Mouse (Mus musculus): ENCODE measurements around the gene Adm2. TPM values are rescaled to one million over a fixed set of nuclear protein-coding genes. Genes with fewer than 3 reads are reported as not detected.

The Adm2 gene
- total and polyA plus RNA-seq, 3 experiments, result 0.12 TPM; not detected in 2

DNA sequence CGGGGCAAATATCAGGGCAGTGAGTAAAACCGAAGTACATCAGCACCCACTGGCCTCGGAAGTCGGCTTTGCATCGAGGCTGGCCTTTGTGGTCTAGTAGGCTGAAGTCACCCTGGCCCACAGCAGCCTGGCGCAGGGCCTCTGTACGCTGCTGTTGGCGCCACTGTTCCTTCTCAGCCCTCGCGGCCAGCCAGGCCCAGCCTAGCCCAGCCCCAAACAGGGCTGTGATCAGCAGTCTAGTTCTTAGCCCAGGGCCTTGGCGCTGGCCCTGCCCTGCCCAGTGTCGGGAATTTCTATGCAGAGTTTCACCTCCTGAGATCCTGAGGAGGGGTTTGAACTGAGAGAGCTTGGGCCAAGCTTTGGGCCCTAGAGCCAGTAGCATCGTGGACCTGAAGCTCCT is 49.5 kb downstream of the Adm2 start:
- Histone ChIP-seq H3K36me3 (replicated peaks) (peaks cover 72% of the 10 kb centered on the region), H3K9me3 (replicated peaks) (no peaks in the 10 kb centered on the region), H3K4me3 (ENCODE audit: low read depth, low read length) (peak overlapping the region; percentile 86; the same call in 1 of the 2 replicates), H3K4me1 (ENCODE audit: insufficient read depth, low read depth, low read length) (peaks cover 57% of the 10 kb centered on the region), H3K27me3 (ENCODE audit: insufficient read depth, low read length) (no peaks in the 10 kb centered on the region)
- no peak for ATAC-seq (ENCODE audit: extremely low read depth, insufficient number of reproducible peaks, low FRiP score, poor library complexity, severe bottlenecking)
- DNase-seq (ENCODE audit: low spot score), result no peak
- no peak for TF ChIP-seq POLR2AphosphoS5 (IDR thresholded peaks at IDR 0.05; ENCODE audit: insufficient replicate concordance, low read depth, low read length)
- TF ChIP-seq GATA2 (IDR thresholded peaks at IDR 0.05; ENCODE audit: borderline replicate concordance, low read depth, low read length), result no peak
- TF ChIP-seq TAL1 (conservative IDR thresholded peaks at IDR 0.05; ENCODE audit: low read depth, low read length), result no peak
- no peak for TF ChIP-seq CTCF (IDR thresholded peaks at IDR 0.05; ENCODE audit: low read depth, low read length)
- TF ChIP-seq GATA1 (IDR thresholded peaks at IDR 0.05; ENCODE audit: borderline replicate concordance, low read length), result no peak

DNA sequence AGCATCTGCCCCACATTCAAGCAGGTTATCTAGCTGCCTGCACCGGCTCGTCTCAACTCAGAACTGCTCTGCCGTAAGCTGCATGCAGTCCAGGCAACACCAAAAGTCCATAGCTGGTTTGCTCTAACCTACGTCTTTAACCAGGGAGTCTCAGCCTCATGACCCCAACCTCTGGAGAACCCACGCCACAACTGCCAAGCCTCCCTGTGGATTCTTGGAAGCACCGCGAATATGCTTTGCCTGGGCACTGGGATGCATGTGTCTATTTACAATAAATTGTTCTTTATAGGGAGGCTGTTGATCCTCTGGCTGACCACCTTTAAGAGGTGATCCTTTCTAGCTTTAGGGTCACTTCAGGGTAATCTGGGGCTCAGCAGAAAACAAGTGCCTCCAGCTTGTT is 50.0 kb downstream of the Adm2 start:
- ATAC-seq (ENCODE audit: extremely low read depth, insufficient number of reproducible peaks, low FRiP score, poor library complexity, severe bottlenecking) (no peak), DNase-seq (ENCODE audit: low spot score) (no peak)
- no peak for TF ChIP-seq GATA2 (IDR thresholded peaks at IDR 0.05; ENCODE audit: borderline replicate concordance, low read depth, low read length)
- TF ChIP-seq CTCF (IDR thresholded peaks at IDR 0.05; ENCODE audit: low read depth, low read length), result no peak
- no peak for TF ChIP-seq TAL1 (conservative IDR thresholded peaks at IDR 0.05; ENCODE audit: low read depth, low read length)
- no peak for TF ChIP-seq POLR2AphosphoS5 (IDR thresholded peaks at IDR 0.05; ENCODE audit: insufficient replicate concordance, low read depth, low read length)
- no peak for TF ChIP-seq GATA1 (IDR thresholded peaks at IDR 0.05; ENCODE audit: borderline replicate concordance, low read length)
- H3K27me3 ChIP-seq (ENCODE audit: insufficient read depth, low read length), result no peaks in the 10 kb centered on the region
- H3K36me3 ChIP-seq (replicated peaks), result peaks cover 67% of the 10 kb centered on the region
- H3K4me1 ChIP-seq (ENCODE audit: insufficient read depth, low read depth, low read length), result peaks cover 57% of the 10 kb centered on the region
- peak overlapping the region; percentile 86 for H3K4me3 ChIP-seq (ENCODE audit: low read depth, low read length)
- peaks cover 3% of the 10 kb centered on the region; the same call in 1 of the 2 replicates for H3K9me3 ChIP-seq (replicated peaks)

DNA sequence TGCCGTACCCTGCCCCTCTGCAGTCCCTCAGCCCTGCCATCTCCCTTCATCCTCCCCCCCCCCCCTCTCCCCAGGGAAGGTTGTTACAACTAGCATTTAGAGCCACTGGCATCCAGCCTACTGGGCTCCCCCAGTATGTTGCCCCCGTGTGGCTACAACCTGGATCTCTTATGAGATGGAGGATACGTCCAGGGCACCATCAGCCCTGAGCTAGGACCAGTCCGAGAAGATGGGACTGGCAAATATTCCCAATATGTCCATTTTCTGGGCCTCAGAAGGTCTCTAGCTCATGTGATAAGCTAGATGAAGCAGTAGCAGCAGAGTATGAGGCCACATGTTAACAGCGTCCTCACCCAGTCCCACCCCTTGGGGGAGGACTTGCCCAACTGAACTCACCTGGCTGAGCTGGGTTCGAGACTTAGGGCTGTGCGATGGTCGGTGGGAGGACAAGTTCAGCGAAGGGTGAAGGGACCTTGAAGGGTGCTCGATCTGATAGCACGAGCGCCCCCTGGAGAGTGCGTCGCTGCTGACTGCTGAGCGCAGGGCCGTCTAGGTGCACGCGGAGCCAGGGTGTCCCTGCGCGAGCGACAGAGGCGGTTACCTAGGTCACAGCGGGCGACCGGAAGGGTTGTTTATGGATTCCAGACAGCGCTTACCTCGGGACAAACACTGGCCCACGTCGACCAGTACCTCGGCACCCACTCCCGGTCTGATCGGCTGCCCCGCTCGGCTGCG is 50.7 kb downstream of the Adm2 start:
- DNase-seq (ENCODE audit: low spot score) (peak; percentile 89), ATAC-seq (ENCODE audit: extremely low read depth, insufficient number of reproducible peaks, low FRiP score, poor library complexity, severe bottlenecking) (peak; percentile 75)
- peaks cover 10% of the 10 kb centered on the region for H3K9me3 ChIP-seq (replicated peaks)
- H3K36me3 ChIP-seq (replicated peaks), result peaks cover 60% of the 10 kb centered on the region
- H3K4me3 ChIP-seq (ENCODE audit: low read depth, low read length), result peak overlapping the region; percentile 86
- peaks cover 57% of the 10 kb centered on the region for H3K4me1 ChIP-seq (ENCODE audit: insufficient read depth, low read depth, low read length)
- H3K27me3 ChIP-seq (ENCODE audit: insufficient read depth, low read length), result no peaks in the 10 kb centered on the region; the same call in 1 of the 2 replicates
- TF ChIP-seq POLR2AphosphoS5 (IDR thresholded peaks at IDR 0.05; ENCODE audit: insufficient replicate concordance, low read depth, low read length) (no peak; the same call in 1 of the 2 replicates), GATA2 (IDR thresholded peaks at IDR 0.05; ENCODE audit: borderline replicate concordance, low read depth, low read length) (no peak), CTCF (IDR thresholded peaks at IDR 0.05; ENCODE audit: low read depth, low read length) (peak; percentile 30; the same call in 1 of the 2 replicates), TAL1 (conservative IDR thresholded peaks at IDR 0.05; ENCODE audit: low read depth, low read length) (no peak), GATA1 (IDR thresholded peaks at IDR 0.05; ENCODE audit: borderline replicate concordance, low read length) (no peak)

DNA sequence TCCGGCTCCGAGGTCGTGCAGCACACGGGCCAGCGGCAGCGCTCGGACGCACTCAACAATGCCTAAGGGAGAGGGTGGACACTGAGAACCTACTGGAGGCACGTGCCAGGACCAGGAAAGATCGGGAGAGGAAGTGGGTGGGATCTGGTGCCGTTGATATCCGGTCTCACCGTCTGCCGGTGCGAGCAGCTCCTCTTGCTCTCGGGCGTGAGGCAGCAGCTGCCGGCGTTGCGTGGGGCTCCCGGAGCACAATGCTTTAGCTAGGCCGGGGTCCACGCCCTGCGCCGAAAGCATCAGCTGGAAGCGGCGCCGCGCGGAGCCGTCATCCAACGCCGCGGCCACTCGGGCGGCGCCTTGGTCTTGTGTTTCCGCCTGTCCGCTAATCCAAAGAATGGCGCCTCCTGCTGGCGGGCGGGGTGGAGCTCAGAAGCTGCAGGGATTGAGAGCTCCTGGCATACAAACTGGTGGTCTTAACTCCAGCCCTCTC is 51.3 kb downstream of the Adm2 start, which contains the start of gene Sco2:
Gene Sco2, minus strand, starts transcription at position 85 of the 487 bp plus-strand sequence.
- H3K9me3 ChIP-seq (replicated peaks), result peaks cover 16% of the 10 kb centered on the region
- peak within 1 kb of the TSS; percentile 86 for H3K4me3 ChIP-seq (ENCODE audit: low read depth, low read length)
- DNase-seq (ENCODE audit: low spot score) (peak; percentile 86), ATAC-seq (ENCODE audit: extremely low read depth, insufficient number of reproducible peaks, low FRiP score, poor library complexity, severe bottlenecking) (peak; percentile 65)
- peaks cover 54% of the 10 kb centered on the region for H3K36me3 ChIP-seq (replicated peaks)
- TF ChIP-seq POLR2AphosphoS5 (IDR thresholded peaks at IDR 0.05; ENCODE audit: insufficient replicate concordance, low read depth, low read length) (0 out of 2 replicates have a peak, but pooled peaks have one; percentile 77), CTCF (IDR thresholded peaks at IDR 0.05; ENCODE audit: low read depth, low read length) (peak; percentile 72; the same call in 1 of the 2 replicates), TAL1 (conservative IDR thresholded peaks at IDR 0.05; ENCODE audit: low read depth, low read length) (no peak)
- peaks cover 1% of the 10 kb centered on the region; the same call in 1 of the 2 replicates for H3K27me3 ChIP-seq (ENCODE audit: insufficient read depth, low read length)
- peaks cover 57% of the 10 kb centered on the region for H3K4me1 ChIP-seq (ENCODE audit: insufficient read depth, low read depth, low read length)

Other genes with a start within 250 kb of the Adm2 start
Only the 20 nearest of the 26 such genes appear.
- gene Mapk11, start 173.1 kb upstream of the Adm2 start, total RNA-seq (2014; fragmentation: Nextera tagmentation), result not detected in 2 replicates
- gene Mapk11, start 173.1 kb upstream of the Adm2 start, total RNA-seq (2017), result 0.38 and 0.46 TPM in 2 replicates
- 0.07 TPM in 1 of 2 replicates, not detected in the other for gene Mapk11, start 173.1 kb upstream of the Adm2 start, polyA plus RNA-seq (2012)
- 9.9 and 10.6 TPM in 2 replicates for gene Plxnb2, start 141.9 kb upstream of the Adm2 start, total RNA-seq (2014; fragmentation: Nextera tagmentation)
- 1.8 and 3.1 TPM in 2 replicates for gene Plxnb2, start 141.9 kb upstream of the Adm2 start, total RNA-seq (2017)
- gene Plxnb2, start 141.9 kb upstream of the Adm2 start, polyA plus RNA-seq (2012), result 15.5 and 17.6 TPM in 2 replicates
- gene Dennd6b, start 126.2 kb upstream of the Adm2 start, total RNA-seq (2014; fragmentation: Nextera tagmentation), result 3.5 and 4.0 TPM in 2 replicates
- 1.8 and 2.3 TPM in 2 replicates for gene Dennd6b, start 126.2 kb upstream of the Adm2 start, total RNA-seq (2017)
- 7.3 and 7.6 TPM in 2 replicates for gene Dennd6b, start 126.2 kb upstream of the Adm2 start, polyA plus RNA-seq (2012)
- 47.6 and 65.5 TPM in 2 replicates for gene Ppp6r2, start 111.2 kb upstream of the Adm2 start, total RNA-seq (2014; fragmentation: Nextera tagmentation)
- 34.9 and 104 TPM in 2 replicates for gene Ppp6r2, start 111.2 kb upstream of the Adm2 start, total RNA-seq (2017)
- gene Ppp6r2, start 111.2 kb upstream of the Adm2 start, polyA plus RNA-seq (2012), result 105 and 107 TPM in 2 replicates
- gene Sbf1, start 7.4 kb upstream of the Adm2 start, total RNA-seq (2014; fragmentation: Nextera tagmentation), result 100 and 128 TPM in 2 replicates
- gene Sbf1, start 7.4 kb upstream of the Adm2 start, total RNA-seq (2017), result 40.5 and 42.5 TPM in 2 replicates
- gene Sbf1, start 7.4 kb upstream of the Adm2 start, polyA plus RNA-seq (2012), result 104 and 145 TPM in 2 replicates
- gene Miox, start 11.7 kb downstream of the Adm2 start, total RNA-seq (2014; fragmentation: Nextera tagmentation), result not detected in 2 replicates
- gene Miox, start 11.7 kb downstream of the Adm2 start, total RNA-seq (2017), result 0.11 and 0.12 TPM in 2 replicates
- not detected in 2 replicates for gene Miox, start 11.7 kb downstream of the Adm2 start, polyA plus RNA-seq (2012)
- gene Lmf2, start 32.9 kb downstream of the Adm2 start, total RNA-seq (2014; fragmentation: Nextera tagmentation), result 42.7 and 76.3 TPM in 2 replicates
- 13.7 and 15.3 TPM in 2 replicates for gene Lmf2, start 32.9 kb downstream of the Adm2 start, total RNA-seq (2017)
- gene Lmf2, start 32.9 kb downstream of the Adm2 start, polyA plus RNA-seq (2012), result 116 and 125 TPM in 2 replicates
- gene Ncaph2, start 33.0 kb downstream of the Adm2 start, total RNA-seq (2014; fragmentation: Nextera tagmentation), result 147 and 164 TPM in 2 replicates
- 130 and 148 TPM in 2 replicates for gene Ncaph2, start 33.0 kb downstream of the Adm2 start, total RNA-seq (2017)
- gene Ncaph2, start 33.0 kb downstream of the Adm2 start, polyA plus RNA-seq (2012), result 68.4 and 78.1 TPM in 2 replicates
- 9.5 and 15.0 TPM in 2 replicates for gene Sco2, start 51.1 kb downstream of the Adm2 start, total RNA-seq (2014; fragmentation: Nextera tagmentation)
- 26.2 and 27.8 TPM in 2 replicates for gene Sco2, start 51.1 kb downstream of the Adm2 start, total RNA-seq (2017)
- 62.3 and 64.6 TPM in 2 replicates for gene Sco2, start 51.1 kb downstream of the Adm2 start, polyA plus RNA-seq (2012)
- not detected in 2 replicates for gene Tymp, start 54.3 kb downstream of the Adm2 start, total RNA-seq (2014; fragmentation: Nextera tagmentation)
- 0.27 and 0.35 TPM in 2 replicates for gene Tymp, start 54.3 kb downstream of the Adm2 start, total RNA-seq (2017)
- gene Tymp, start 54.3 kb downstream of the Adm2 start, polyA plus RNA-seq (2012), result 0.61 and 0.69 TPM in 2 replicates
- not detected in 2 replicates for gene Odf3b, start 56.6 kb downstream of the Adm2 start, total RNA-seq (2014; fragmentation: Nextera tagmentation)
- not detected in 2 replicates for gene Odf3b, start 56.6 kb downstream of the Adm2 start, total RNA-seq (2017)
- not detected in 2 replicates for gene Odf3b, start 56.6 kb downstream of the Adm2 start, polyA plus RNA-seq (2012)
- not detected in 2 replicates for gene Klhdc7b, start 62.2 kb downstream of the Adm2 start, total RNA-seq (2014; fragmentation: Nextera tagmentation)
- gene Klhdc7b, start 62.2 kb downstream of the Adm2 start, total RNA-seq (2017), result 0.05 TPM in 1 of 2 replicates, not detected in the other
- not detected in 2 replicates for gene Klhdc7b, start 62.2 kb downstream of the Adm2 start, polyA plus RNA-seq (2012)
- not detected in 2 replicates for gene Syce3, start 87.8 kb downstream of the Adm2 start, total RNA-seq (2014; fragmentation: Nextera tagmentation)
- gene Syce3, start 87.8 kb downstream of the Adm2 start, total RNA-seq (2017), result not detected in 2 replicates
- gene Syce3, start 87.8 kb downstream of the Adm2 start, polyA plus RNA-seq (2012), result not detected in 2 replicates
- gene Cpt1b, start 103.1 kb downstream of the Adm2 start, total RNA-seq (2014; fragmentation: Nextera tagmentation), result 3.7 and 7.7 TPM in 2 replicates
- gene Cpt1b, start 103.1 kb downstream of the Adm2 start, total RNA-seq (2017), result 2.1 and 2.6 TPM in 2 replicates
- 0.77 and 0.88 TPM in 2 replicates for gene Cpt1b, start 103.1 kb downstream of the Adm2 start, polyA plus RNA-seq (2012)
- 4.9 and 7.4 TPM in 2 replicates for gene C730034F03Rik, start 106.9 kb downstream of the Adm2 start, total RNA-seq (2014; fragmentation: Nextera tagmentation)
- 2.6 and 4.9 TPM in 2 replicates for gene C730034F03Rik, start 106.9 kb downstream of the Adm2 start, total RNA-seq (2017)
- gene C730034F03Rik, start 106.9 kb downstream of the Adm2 start, polyA plus RNA-seq (2012), result 0.24 and 0.25 TPM in 2 replicates
- not detected in 2 replicates for gene Gm44502, start 107.0 kb downstream of the Adm2 start, total RNA-seq (2014; fragmentation: Nextera tagmentation)
- gene Gm44502, start 107.0 kb downstream of the Adm2 start, total RNA-seq (2017), result 0.12 and 0.71 TPM in 2 replicates
- 0.93 and 1.3 TPM in 2 replicates for gene Gm44502, start 107.0 kb downstream of the Adm2 start, polyA plus RNA-seq (2012)
- 19.3 and 32.8 TPM in 2 replicates for gene Chkb, start 107.2 kb downstream of the Adm2 start, total RNA-seq (2014; fragmentation: Nextera tagmentation)
- gene Chkb, start 107.2 kb downstream of the Adm2 start, total RNA-seq (2017), result 42.5 and 51.0 TPM in 2 replicates
- 75.9 and 85.4 TPM in 2 replicates for gene Chkb, start 107.2 kb downstream of the Adm2 start, polyA plus RNA-seq (2012)
- gene Mapk8ip2, start 131.2 kb downstream of the Adm2 start, total RNA-seq (2014; fragmentation: Nextera tagmentation), result not detected in 2 replicates
- 0.05 TPM in 1 of 2 replicates, not detected in the other for gene Mapk8ip2, start 131.2 kb downstream of the Adm2 start, total RNA-seq (2017)
- 0.01 TPM in 1 of 2 replicates, not detected in the other for gene Mapk8ip2, start 131.2 kb downstream of the Adm2 start, polyA plus RNA-seq (2012)
- gene Arsa, start 154.7 kb downstream of the Adm2 start, total RNA-seq (2014; fragmentation: Nextera tagmentation), result 12.2 and 12.8 TPM in 2 replicates
- 21.1 and 25.4 TPM in 2 replicates for gene Arsa, start 154.7 kb downstream of the Adm2 start, total RNA-seq (2017)
- gene Arsa, start 154.7 kb downstream of the Adm2 start, polyA plus RNA-seq (2012), result 37.5 and 39.2 TPM in 2 replicates
- gene Shank3, start 176.9 kb downstream of the Adm2 start, total RNA-seq (2014; fragmentation: Nextera tagmentation), result not detected in 2 replicates
- 0.46 and 0.55 TPM in 2 replicates for gene Shank3, start 176.9 kb downstream of the Adm2 start, total RNA-seq (2017)
- gene Shank3, start 176.9 kb downstream of the Adm2 start, polyA plus RNA-seq (2012), result 0.34 and 0.40 TPM in 2 replicates